Mouse (Mus musculus): ENCODE data around the gene Grb2.

Gene Grb2

DNA sequence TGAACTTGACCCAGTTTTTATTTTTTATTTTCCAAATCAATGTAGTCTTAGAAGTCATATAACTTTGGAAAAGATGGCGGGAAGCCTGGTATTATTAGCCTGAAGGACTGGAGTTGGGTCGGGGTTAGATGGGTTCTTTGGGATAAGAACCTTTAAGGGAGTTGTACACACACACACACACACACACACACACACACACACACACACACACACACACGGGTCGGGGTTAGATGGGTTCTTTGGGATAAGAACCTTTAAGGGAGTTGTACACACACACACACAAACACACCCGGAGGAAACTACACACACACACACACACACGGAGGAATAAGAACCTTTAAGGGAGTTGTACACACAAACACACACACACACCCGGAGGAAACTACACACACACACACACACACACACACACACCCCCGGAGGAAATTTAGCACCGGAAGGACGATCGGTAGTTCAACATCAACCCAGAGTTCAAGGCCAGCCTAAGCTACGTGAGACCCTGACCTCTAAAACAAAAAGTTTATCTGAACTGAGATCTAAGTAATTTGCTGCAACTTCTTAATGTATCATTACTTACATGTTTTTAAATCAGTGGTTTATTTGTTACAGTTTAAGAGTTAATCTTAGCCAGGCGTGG is 79.8 kb downstream of the Grb2 start:
- in situ Hi-C loops (cut with MboI) = no loop called here

DNA sequence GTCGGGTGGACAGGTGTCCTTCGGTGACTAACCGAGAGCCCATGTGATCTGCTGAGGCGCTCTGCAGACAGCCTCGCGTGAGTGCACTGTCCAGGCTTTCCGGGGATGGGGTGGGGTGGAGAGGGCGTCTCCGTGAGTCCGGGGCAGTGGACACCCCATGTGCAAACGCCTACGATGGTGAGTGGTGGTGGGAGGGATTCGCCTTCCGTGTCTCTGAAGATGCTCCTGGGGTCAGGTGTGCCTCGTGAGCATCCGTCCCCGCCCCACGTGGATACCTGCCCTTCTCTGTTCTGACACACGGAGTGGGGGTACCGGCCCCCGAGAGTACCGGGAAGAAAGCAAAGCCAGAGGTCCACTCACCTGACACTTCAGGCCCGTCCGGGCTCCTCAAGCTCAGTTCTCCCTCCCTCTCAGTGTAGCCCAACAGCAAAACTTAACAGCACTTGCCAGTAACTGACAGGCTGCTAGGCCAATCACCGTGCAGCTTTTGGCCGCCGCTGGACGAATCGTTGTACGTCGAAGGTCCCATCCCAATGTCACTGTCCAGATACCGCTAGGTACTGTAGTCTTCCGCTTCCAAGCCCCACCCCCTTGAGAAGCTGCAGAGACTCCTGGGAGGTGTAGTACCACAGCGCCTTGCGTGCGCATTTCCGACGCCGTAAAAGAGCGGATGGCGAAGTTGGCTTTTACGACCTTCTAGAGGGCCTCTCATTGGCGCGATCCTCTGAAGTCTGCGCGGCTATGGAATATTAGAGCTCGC is 80.5 kb downstream of the Grb2 start, which contains the start of gene Slc25a19:
TSS of gene Slc25a19 (minus strand) at position 591 of the 760 bp plus-strand sequence.
- in situ Hi-C loops (cut with MboI) = no loop called here

GRCm38 (mm10) chr11:115626824-115627616 is 81.4 kb downstream of the Grb2 start:
- in situ Hi-C loops (cut with MboI) = no loop called here

DNA sequence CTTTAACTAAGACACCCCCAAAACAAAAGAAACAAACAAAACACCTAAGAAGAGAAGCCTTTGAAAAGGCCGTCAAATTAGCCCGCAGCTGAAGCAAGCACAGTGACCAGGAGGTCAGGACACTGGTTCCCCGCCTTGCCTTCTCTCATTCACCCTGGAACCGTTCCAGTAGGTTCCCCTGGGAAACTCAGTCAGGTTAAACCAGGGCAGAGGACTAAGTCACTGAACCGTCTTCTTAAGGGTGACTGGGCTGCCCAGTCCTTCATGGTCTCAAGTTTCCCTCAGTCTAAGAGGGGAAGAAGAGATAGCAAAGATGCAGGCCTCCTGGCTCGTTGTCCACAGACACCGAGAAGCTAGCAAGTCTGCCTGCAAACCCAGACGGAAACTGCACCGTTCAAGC is 82.5 kb downstream of the Grb2 start:
- in situ Hi-C loops (cut with MboI) = no loop called here

- in situ Hi-C loops (cut with MboI) = no loop called here
Observed at GRCm38 (mm10) chr11:115623487-115624070, 84.8 kb downstream of the Grb2 start.

DNA sequence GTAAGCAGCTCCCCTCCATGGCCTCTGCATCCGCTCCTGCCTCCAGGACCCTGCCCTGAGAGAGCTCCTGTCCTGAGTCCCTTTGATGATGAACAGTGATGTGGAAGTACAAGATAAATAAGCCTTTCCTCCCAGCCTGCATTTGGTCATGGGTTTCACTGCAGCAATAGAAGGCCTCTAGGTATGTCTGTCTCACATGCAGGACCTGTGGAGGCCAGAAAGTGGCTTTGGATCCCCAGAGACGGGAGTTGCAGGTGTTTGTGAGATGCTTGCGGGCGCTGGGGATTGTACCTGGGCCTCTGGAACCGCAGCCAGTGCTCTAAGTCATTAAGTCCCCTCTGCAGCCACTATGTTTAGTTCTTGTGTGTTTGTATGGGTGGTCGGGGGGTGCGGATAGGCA is 88.4 kb downstream of the Grb2 start:
- in situ Hi-C loops (cut with MboI) = no loop called here

- in situ Hi-C loops (cut with MboI) = no loop called here
Observed at GRCm38 (mm10) chr11:115618732-115619516, 89.5 kb downstream of the Grb2 start.

DNA sequence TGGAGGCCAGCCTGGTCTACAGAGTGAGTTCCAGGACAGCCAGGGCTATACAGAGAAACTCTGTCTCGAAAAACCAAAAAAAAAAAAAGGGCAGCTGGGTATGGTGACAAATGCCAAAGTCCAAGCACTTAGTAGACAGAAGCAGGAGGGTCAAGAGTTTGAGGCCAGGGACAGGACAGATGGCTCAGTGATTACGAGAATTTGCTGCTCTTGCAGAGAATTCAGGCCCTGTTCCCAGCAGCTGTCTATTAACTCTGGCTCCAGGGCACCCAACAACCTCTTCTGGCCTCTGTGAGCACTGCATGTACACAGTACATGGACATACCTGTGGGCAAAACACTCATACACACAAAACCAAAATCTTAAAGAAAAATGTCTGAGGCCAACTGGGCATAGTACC is 90.4 kb downstream of the Grb2 start:
- in situ Hi-C loops (cut with MboI) = no loop called here

DNA sequence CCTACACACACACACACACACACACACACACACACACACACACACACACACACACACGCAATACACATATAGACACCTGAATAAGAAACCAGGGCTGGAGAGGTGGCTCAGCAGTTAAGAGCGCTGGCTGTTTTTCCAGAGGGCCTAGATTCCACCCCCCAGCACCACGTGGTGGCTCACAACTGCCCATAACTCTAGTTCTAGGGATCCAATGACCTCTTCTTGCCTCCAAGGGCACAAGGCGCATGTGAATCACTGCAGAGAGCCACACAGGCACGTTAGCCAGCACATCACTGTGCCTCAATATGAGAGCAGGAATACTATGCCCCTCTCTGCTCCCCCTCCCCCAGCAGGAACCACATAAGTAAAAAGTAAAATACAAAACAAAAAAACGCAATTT is 91.5 kb downstream of the Grb2 start:
- in situ Hi-C loops (cut with MboI) = no loop called here

GRCm38 (mm10) chr11:115616371-115616770 is 92.0 kb downstream of the Grb2 start:
- in situ Hi-C loops (cut with MboI) = no loop called here

DNA sequence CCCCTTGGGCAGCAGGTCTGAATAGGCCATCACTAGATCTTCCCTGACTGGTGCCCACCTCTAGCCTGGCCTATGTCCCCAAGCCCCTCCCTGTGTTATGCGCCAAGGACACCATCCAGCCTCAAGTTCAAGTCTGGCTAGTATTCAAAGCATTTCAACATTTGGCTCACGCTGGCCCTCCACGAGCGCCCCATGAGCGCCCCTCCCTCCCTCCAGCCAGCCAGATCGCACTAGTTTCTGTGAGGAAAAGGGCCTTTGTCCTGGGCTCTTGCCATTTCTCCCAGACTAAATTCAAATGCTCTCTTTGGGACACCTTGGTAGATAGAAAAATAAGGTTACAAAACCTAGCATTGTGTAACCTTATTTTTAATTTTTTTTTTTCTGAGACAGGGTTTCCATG is 92.5 kb downstream of the Grb2 start:
- in situ Hi-C loops (cut with MboI) = no loop called here

GRCm38 (mm10) chr11:115615108-115615825 is 93.1 kb downstream of the Grb2 start:
- in situ Hi-C loops (cut with MboI) = no loop called here

DNA sequence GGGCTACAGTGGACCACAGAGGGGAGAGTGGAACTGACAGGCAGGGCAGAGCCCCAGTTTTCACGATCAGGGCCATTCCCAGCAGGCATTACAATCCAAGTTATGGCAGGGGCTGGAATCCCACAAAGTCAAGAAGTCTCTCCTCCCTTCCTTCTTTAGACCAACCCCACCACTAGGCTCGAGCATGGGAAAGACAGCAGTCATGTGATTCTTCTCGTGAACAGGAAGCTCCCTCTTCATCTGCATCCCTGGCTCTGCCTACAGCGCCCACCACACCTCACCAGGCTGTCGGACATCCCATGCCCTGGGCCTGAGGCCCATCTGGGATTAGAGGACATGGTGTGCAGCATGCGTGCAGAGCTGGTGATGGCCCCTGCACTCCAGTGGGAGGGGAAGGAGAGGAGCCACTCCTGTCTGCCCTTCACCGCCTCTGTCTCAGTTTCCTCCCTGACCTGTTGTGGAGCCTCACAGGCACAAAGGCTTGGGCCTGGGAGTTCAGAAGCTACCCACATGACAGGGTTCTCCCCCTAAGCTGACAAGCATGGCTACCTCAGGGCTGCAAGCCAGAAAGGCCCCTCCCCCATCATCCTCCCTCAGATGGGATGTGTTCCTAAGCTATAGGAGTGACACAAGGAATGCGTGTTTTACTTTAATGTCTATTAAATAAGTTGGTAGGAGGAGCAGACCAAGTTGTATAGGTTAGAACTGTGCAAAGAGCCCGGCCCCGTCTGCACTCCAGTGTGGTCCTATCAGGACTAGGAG is 93.9 kb downstream of the Grb2 start:
- in situ Hi-C loops (cut with MboI) = no loop called here

DNA sequence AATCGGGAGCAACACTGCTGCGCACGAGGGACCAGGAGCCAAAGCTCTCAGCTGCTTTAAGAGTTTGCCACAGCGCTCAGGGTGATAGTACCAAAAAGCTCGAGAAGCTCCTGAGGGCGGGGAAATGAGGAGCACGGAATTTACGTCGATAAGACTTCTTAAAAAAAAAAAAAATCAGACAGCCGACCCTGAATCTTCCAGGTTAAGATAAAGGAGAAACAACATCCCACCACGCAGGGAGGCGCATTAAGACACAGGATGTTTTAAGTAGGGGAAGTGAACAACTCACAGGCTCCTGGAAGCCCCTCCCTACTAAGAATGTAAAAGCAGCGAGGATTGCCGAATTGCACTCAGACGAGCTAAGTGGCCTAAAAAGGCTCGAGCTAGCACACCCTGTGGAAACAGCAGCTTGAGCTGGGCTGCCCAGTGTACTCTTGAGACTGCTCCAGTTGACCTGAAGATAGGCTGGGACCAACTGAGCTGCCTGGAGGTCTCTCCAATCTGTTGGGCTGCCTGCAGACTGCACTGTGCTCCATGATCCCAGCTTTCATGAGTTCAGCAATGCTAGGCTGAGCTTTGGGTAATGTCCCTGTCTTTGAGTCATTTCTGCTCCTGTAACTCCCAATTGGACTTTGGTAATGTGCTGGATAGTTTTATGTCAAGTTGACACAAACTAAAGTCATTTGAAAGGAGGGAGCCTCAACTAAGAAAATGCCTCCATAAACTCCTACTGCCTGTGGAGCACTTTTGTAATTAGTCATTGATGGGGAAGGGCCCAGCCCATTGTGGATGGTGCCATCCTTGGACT is 95.1 kb downstream of the Grb2 start:
- in situ Hi-C loops (cut with MboI) = no loop called here

GRCm38 (mm10) chr11:115612410-115613137 is 95.8 kb downstream of the Grb2 start, which contains the start of gene Mif4gd:
TSS of gene Mif4gd (minus strand) at chr11:115612969.
- in situ Hi-C loops (cut with MboI) = no loop called here

GRCm38 (mm10) chr11:115612059-115612409 is 96.4 kb downstream of the Grb2 start:
- in situ Hi-C loops (cut with MboI) = no loop called here

DNA sequence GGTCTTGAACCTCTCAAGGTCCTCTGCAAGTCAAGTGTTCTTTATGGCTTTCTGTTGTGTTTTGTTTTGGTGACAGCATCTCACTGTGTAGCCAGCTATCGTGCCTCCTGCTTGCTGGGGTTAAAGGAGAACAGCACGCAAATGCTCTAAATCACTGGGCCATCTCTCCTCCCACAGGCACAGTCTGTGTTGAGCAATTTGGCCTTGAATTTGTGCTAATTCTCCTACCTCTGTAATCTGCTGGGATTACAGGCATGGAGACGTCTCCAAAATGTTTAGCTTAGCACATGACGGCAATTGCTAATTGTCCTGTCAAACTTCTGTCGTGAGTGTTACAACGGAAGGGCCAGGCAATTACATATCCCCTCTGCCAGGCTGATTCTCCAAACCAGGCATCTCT is 97.2 kb downstream of the Grb2 start:
- in situ Hi-C loops (cut with MboI) = no loop called here

DNA sequence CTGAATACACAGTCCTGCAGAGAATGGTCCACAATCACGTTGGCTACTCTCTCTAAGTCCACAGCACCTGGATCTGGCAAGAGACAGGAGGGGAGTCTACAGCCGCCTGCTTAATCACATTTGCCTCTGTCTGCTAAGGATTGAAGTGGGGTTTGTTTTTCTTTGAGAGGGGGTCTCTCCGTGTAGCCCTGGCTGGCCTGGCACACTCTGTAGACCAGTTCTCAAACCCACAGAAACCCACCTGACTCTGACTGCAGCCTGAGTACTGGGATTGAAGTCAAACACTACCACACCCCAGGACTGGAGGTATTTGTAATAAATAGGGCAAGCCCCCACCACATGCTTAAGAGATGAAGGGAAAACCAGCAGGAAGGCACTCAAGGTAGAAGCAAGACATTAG is 98.8 kb downstream of the Grb2 start:
- in situ Hi-C loops (cut with MboI) = no loop called here
